12 mouse cellular contexts compared by ENCODE assay signal in genomic region chr6:5110715-5111048, GRCm38 (mm10).
DNase-seq lines count a peak whose midpoint lies in the region; ATAC-seq and TF ChIP-seq lines count a peak whose summit lies in the region.
"Had no signal": no experiment of that assay in that cellular context is flagged by ENCODE, and none has a peak within 500 bp of the region (broad histone marks: within the 10 kb centered on the region; RNA-seq: fewer than 3 reads in every experiment).

No protein-coding gene starts in this region.

- peak; percentile 59 for ATAC-seq in hindbrain, embryonic 15.5 days (ENCODE audit: low FRiP score, low read depth)
- ATAC-seq in hindbrain, embryonic 12.5 days (ENCODE audit: low FRiP score): no peak
- no peak for ATAC-seq in midbrain, embryonic 16.5 days

- no peak overlapping the region for H3K4me3 ChIP-seq in hindbrain, embryonic 15.5 days
- H3K4me3 ChIP-seq in hindbrain, embryonic 12.5 days: no peak overlapping the region
- H3K4me3 ChIP-seq in midbrain, embryonic 10.5 days: no peak overlapping the region; the same call in 1 of the 2 replicates
- H3K4me3 ChIP-seq in midbrain, embryonic 16.5 days (ENCODE audit: low read depth, low read length): no peak overlapping the region
- peak overlapping the region; percentile 39; the same call in 1 of the 2 replicates for H3K4me3 ChIP-seq in limb, embryonic 10.5 days
- H3K4me3 ChIP-seq in myocyte: peak overlapping the region; percentile 3

- H3K79me2 ChIP-seq in myocyte (ENCODE audit: control insufficient read depth, insufficient read depth): no peaks in the 10 kb centered on the region

- H3K36me3 ChIP-seq in hindbrain, embryonic 15.5 days: peaks cover 10% of the 10 kb centered on the region; the same call in 1 of the 2 replicates
- peaks cover 7% of the 10 kb centered on the region for H3K36me3 ChIP-seq in hindbrain, embryonic 12.5 days
- peaks cover 8% of the 10 kb centered on the region for H3K36me3 ChIP-seq in midbrain, embryonic 10.5 days
- no peaks in the 10 kb centered on the region; the same call in 1 of the 2 replicates for H3K36me3 ChIP-seq in midbrain, embryonic 16.5 days (ENCODE audit: control insufficient read depth, insufficient read depth, low read length)
- H3K36me3 ChIP-seq in limb, embryonic 10.5 days: peaks cover 21% of the 10 kb centered on the region
- no peaks in the 10 kb centered on the region for H3K36me3 ChIP-seq in myocyte (ENCODE audit: control insufficient read depth, insufficient read depth)
- H3K36me3 ChIP-seq: G1E; neural tube, embryonic 12.5 days had no signal

- H3ac ChIP-seq in myocyte (ENCODE audit: control insufficient read depth, insufficient read length): no peak overlapping the region

- H3K4me2 ChIP-seq in hindbrain, embryonic 15.5 days: no peak overlapping the region; the same call in 1 of the 2 replicates
- no peak overlapping the region for H3K4me2 ChIP-seq in hindbrain, embryonic 12.5 days (replicated peaks)
- no peak overlapping the region for H3K4me2 ChIP-seq in midbrain, embryonic 16.5 days (ENCODE audit: low read length)
- no peak overlapping the region for H3K4me2 ChIP-seq in myocyte (ENCODE audit: low read depth)

- H3K27ac ChIP-seq in hindbrain, embryonic 15.5 days (replicated peaks): no peak overlapping the region
- H3K27ac ChIP-seq in hindbrain, embryonic 12.5 days: no peak overlapping the region
- peak overlapping the region; percentile 76 for H3K27ac ChIP-seq in midbrain, embryonic 10.5 days (replicated peaks)
- no peak overlapping the region for H3K27ac ChIP-seq in midbrain, embryonic 16.5 days (ENCODE audit: low read length)
- H3K27ac ChIP-seq in limb, embryonic 10.5 days: peak overlapping the region; percentile 85
- H3K27ac ChIP-seq: midbrain, embryonic 13.5 days; neural tube, embryonic 12.5 days; stomach, postnatal 0 days had no signal

- H3K9me3 ChIP-seq in hindbrain, embryonic 15.5 days: no peaks in the 10 kb centered on the region
- H3K9me3 ChIP-seq in hindbrain, embryonic 12.5 days (replicated peaks): no peaks in the 10 kb centered on the region
- no peaks in the 10 kb centered on the region for H3K9me3 ChIP-seq in midbrain, embryonic 10.5 days (replicated peaks)
- no peaks in the 10 kb centered on the region for H3K9me3 ChIP-seq in midbrain, embryonic 16.5 days (replicated peaks; ENCODE audit: control insufficient read depth, low read length, poor library complexity, severe bottlenecking)
- no peaks in the 10 kb centered on the region for H3K9me3 ChIP-seq in limb, embryonic 10.5 days (replicated peaks)
- H3K9me3 ChIP-seq: embryonic facial prominence, embryonic 15.5 days; G1E; midbrain, embryonic 13.5 days; neural tube, embryonic 12.5 days had no signal

- H3K27me3 ChIP-seq in hindbrain, embryonic 15.5 days: no peaks in the 10 kb centered on the region
- no peaks in the 10 kb centered on the region for H3K27me3 ChIP-seq in hindbrain, embryonic 12.5 days
- no peaks in the 10 kb centered on the region for H3K27me3 ChIP-seq in midbrain, embryonic 10.5 days (ENCODE audit: low read depth, poor library complexity, severe bottlenecking)
- no peaks in the 10 kb centered on the region for H3K27me3 ChIP-seq in midbrain, embryonic 16.5 days (ENCODE audit: control insufficient read depth, insufficient read depth, low read depth, low read length)
- no peaks in the 10 kb centered on the region for H3K27me3 ChIP-seq in limb, embryonic 10.5 days (ENCODE audit: low read depth, poor library complexity, severe bottlenecking)
- H3K27me3 ChIP-seq in myocyte (ENCODE audit: control insufficient read depth, insufficient read depth, insufficient read length): no peaks in the 10 kb centered on the region
- H3K27me3 ChIP-seq: embryonic facial prominence, embryonic 15.5 days; midbrain, embryonic 13.5 days; neural tube, embryonic 12.5 days had no signal

- peaks cover 5% of the 10 kb centered on the region; the same call in 1 of the 2 replicates for H3K4me1 ChIP-seq in hindbrain, embryonic 15.5 days (replicated peaks)
- H3K4me1 ChIP-seq in hindbrain, embryonic 12.5 days: peaks cover 19% of the 10 kb centered on the region
- peaks cover 33% of the 10 kb centered on the region for H3K4me1 ChIP-seq in midbrain, embryonic 10.5 days
- peaks cover 7% of the 10 kb centered on the region for H3K4me1 ChIP-seq in midbrain, embryonic 16.5 days (ENCODE audit: control insufficient read depth, insufficient read depth, low read length)
- H3K4me1 ChIP-seq in limb, embryonic 10.5 days: peaks cover 77% of the 10 kb centered on the region
- H3K4me1 ChIP-seq: embryonic facial prominence, embryonic 15.5 days had no signal

- WGBS in hindbrain, embryonic 15.5 days: 30% methylated on average over 3 of the region's 3 CpGs
- 27% methylated on average over 3 of the region's 3 CpGs for WGBS in hindbrain, embryonic 12.5 days
- WGBS in midbrain, embryonic 10.5 days: 31% methylated on average over 3 of the region's 3 CpGs
- 28% methylated on average over 3 of the region's 3 CpGs for WGBS in midbrain, embryonic 16.5 days
- 10% methylated on average over 3 of the region's 3 CpGs for WGBS in limb, embryonic 10.5 days

- no peak for TF ChIP-seq POLR2A in myocyte (IDR thresholded peaks at IDR 0.05; ENCODE audit: insufficient read length, low read depth)

- H3K9ac ChIP-seq in hindbrain, embryonic 15.5 days: no peak overlapping the region
- no peak overlapping the region for H3K9ac ChIP-seq in hindbrain, embryonic 12.5 days
- no peak overlapping the region for H3K9ac ChIP-seq in midbrain, embryonic 16.5 days (ENCODE audit: low read depth, low read length)
- H3K9ac ChIP-seq: embryonic facial prominence, embryonic 15.5 days; neural tube, embryonic 12.5 days had no signal

- DNase-seq in midbrain, embryonic 10.5 days (ENCODE audit: low spot score): no peak
- DNase-seq in limb, embryonic 10.5 days (ENCODE audit: low spot score): no peak
- no peak for DNase-seq in right cerebral cortex, adult 2 months (ENCODE audit: low spot score in 2 of 2)

TF ChIP-seq in myocyte, 11 proteins besides CTCF, POLR2A, EP300 and RAD21:
- TF ChIP-seq SRF (IDR thresholded peaks at IDR 0.05; ENCODE audit: control insufficient read depth, insufficient read length, low read depth) (no peak), TCF3 (IDR thresholded peaks at IDR 0.05; ENCODE audit: insufficient read length, low read depth) (no peak), CEBPB (IDR thresholded peaks at IDR 0.05; ENCODE audit: insufficient read depth, poor library complexity, severe bottlenecking) (no peak), MAX (IDR thresholded peaks at IDR 0.05; ENCODE audit: low read depth) (no peak), USF1 (IDR thresholded peaks at IDR 0.05; ENCODE audit: low read depth) (no peak), POLR2AphosphoS2 (IDR thresholded peaks at IDR 0.05; ENCODE audit: insufficient read length, low read depth) (no peak), MYOG (IDR thresholded peaks at IDR 0.05; ENCODE audit: control insufficient read depth in 1 of 3, insufficient read depth in 1 of 3, insufficient read length in 2 of 3, low read depth in 2 of 3) (no peak), E2F4 (IDR thresholded peaks at IDR 0.05; ENCODE audit: insufficient read depth) (no peak), MYOD1 (IDR thresholded peaks at IDR 0.05; ENCODE audit: control insufficient read depth in 1 of 3, insufficient read length in 2 of 3, low read depth in 2 of 3) (no peak), TCF12 (IDR thresholded peaks at IDR 0.05; ENCODE audit: insufficient read depth, poor library complexity, severe bottlenecking) (no peak), REST (IDR thresholded peaks at IDR 0.05; ENCODE audit: insufficient read depth, insufficient read length) (no peak)

Comparison
In these comparisons a context has a peak if more than half of its experiments do, and no peak if none do; other contexts are left out.
1. H3K27ac ChIP-seq: peak in midbrain, embryonic 10.5 days (single experiment) and limb, embryonic 10.5 days (single experiment); none in hindbrain, embryonic 15.5 days (single experiment), hindbrain, embryonic 12.5 days (single experiment) and midbrain, embryonic 16.5 days (single experiment).
2. H3K4me3 ChIP-seq: peak in limb, embryonic 10.5 days (single experiment) and myocyte (single experiment); none in hindbrain, embryonic 15.5 days (single experiment), hindbrain, embryonic 12.5 days (single experiment), midbrain, embryonic 10.5 days (single experiment) and midbrain, embryonic 16.5 days (single experiment).